Mouse (Mus musculus): Measurements from ENCODE around the gene Gucd1.

GRCm38 (mm10) chr10:75490731-75491130 is 27.0 kb downstream of the Gucd1 start:
- TF ChIP-seq POLR2A (IDR thresholded peaks at IDR 0.05; ENCODE audit: control insufficient read depth, extremely low read depth, insufficient read depth, low read length, poor library complexity): no peak
- TF ChIP-seq CTCF (IDR thresholded peaks at IDR 0.05; ENCODE audit: borderline replicate concordance, control insufficient read depth, extremely low read depth, insufficient read depth, low read length, poor library complexity): no peak
